Mouse (Mus musculus): ENCODE results near the gene Map3k3. TPM values are rescaled to one million over a fixed set of nuclear protein-coding genes. Genes with fewer than 3 reads are reported as not detected.
A peak's percentile ranks its signal among the peaks of the same experiment; 100 is the strongest.

The Map3k3 gene
- polyA plus RNA-seq, 1 experiment: 27.8 TPM

DNA sequence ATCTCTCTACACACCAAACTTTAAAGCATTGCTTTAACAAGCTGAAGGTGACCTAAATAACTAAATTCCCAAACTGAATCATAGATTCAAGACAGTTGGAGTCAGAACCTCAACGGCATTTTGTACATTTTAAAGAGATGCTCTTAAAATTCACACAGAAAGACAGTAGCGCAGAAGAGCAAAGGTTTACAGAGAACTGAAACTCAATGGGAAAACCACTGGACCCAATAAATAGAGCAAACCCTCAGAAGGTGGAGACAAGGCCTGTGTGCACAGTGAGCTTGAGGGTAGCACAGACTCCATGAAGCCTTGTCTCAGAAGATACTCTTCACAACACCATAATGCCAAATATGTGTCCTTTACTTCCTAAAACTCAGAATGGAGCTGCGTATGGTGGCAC is 38.6 kb upstream of the Map3k3 start:
- Histone ChIP-seq H3K4me1 (ENCODE audit: control insufficient read depth, insufficient read depth, low read length) (peaks cover 4% of the 10 kb centered on the region; the same call in 1 of the 2 replicates), H3K27ac (ENCODE audit: insufficient read depth, low read depth, low read length) (no peak overlapping the region), H3K36me3 (ENCODE audit: control insufficient read depth, insufficient read depth, low read length) (no peaks in the 10 kb centered on the region), H3K27me3 (replicated peaks; ENCODE audit: control insufficient read depth, insufficient read depth, low read length) (no peaks in the 10 kb centered on the region), H3K4me3 (ENCODE audit: insufficient read depth, low read depth, low read length) (no peak overlapping the region)
- DNase-seq: no peak
- TF ChIP-seq CTCF (conservative IDR thresholded peaks at IDR 0.05; ENCODE audit: insufficient read depth, insufficient read length, low read depth, low read length) (no peak), POLR2A (IDR thresholded peaks at IDR 0.05; ENCODE audit: low read depth, low read length) (no peak)
- WGBS: 89% methylated on average over 3 of the region's 3 CpGs

- DNase-seq: peak; percentile 24
- Histone ChIP-seq H3K27me3 (replicated peaks; ENCODE audit: control insufficient read depth, insufficient read depth, low read length) (no peaks in the 10 kb centered on the region), H3K4me1 (ENCODE audit: control insufficient read depth, insufficient read depth, low read length) (peaks cover 4% of the 10 kb centered on the region; the same call in 1 of the 2 replicates), H3K4me3 (ENCODE audit: insufficient read depth, low read depth, low read length) (no peak overlapping the region), H3K27ac (ENCODE audit: insufficient read depth, low read depth, low read length) (no peak overlapping the region), H3K36me3 (ENCODE audit: control insufficient read depth, insufficient read depth, low read length) (no peaks in the 10 kb centered on the region)
- no peak for TF ChIP-seq POLR2A (IDR thresholded peaks at IDR 0.05; ENCODE audit: low read depth, low read length)
- no peak for TF ChIP-seq CTCF (conservative IDR thresholded peaks at IDR 0.05; ENCODE audit: insufficient read depth, insufficient read length, low read depth, low read length)
- WGBS: 69% methylated on average over 9 of the region's 9 CpGs
These were observed 37.8 kb upstream of the Map3k3 start for GRCm38 (mm10) chr11:106046584-106046983.

- no peaks in the 10 kb centered on the region; the same call in none of the 2 replicates for H3K36me3 ChIP-seq (ENCODE audit: control insufficient read depth, insufficient read depth, low read length)
- DNase-seq: no peak
- H3K27me3 ChIP-seq (replicated peaks; ENCODE audit: control insufficient read depth, insufficient read depth, low read length): no peaks in the 10 kb centered on the region
- H3K4me1 ChIP-seq (ENCODE audit: control insufficient read depth, insufficient read depth, low read length): no peaks in the 10 kb centered on the region
- H3K27ac ChIP-seq (ENCODE audit: insufficient read depth, low read depth, low read length): no peak overlapping the region
- 77% methylated on average over 2 of the region's 2 CpGs for WGBS
- no peak overlapping the region for H3K4me3 ChIP-seq (ENCODE audit: insufficient read depth, low read depth, low read length)
- TF ChIP-seq POLR2A (IDR thresholded peaks at IDR 0.05; ENCODE audit: low read depth, low read length) (no peak), CTCF (conservative IDR thresholded peaks at IDR 0.05; ENCODE audit: insufficient read depth, insufficient read length, low read depth, low read length) (no peak)
These were observed 30.5 kb upstream of the Map3k3 start for GRCm38 (mm10) chr11:106053921-106054320.

GRCm38 (mm10) chr11:106054600-106054999 is 29.8 kb upstream of the Map3k3 start:
- Histone ChIP-seq H3K36me3 (ENCODE audit: control insufficient read depth, insufficient read depth, low read length) (no peaks in the 10 kb centered on the region; the same call in none of the 2 replicates), H3K4me3 (ENCODE audit: insufficient read depth, low read depth, low read length) (no peak overlapping the region), H3K27me3 (replicated peaks; ENCODE audit: control insufficient read depth, insufficient read depth, low read length) (no peaks in the 10 kb centered on the region), H3K27ac (ENCODE audit: insufficient read depth, low read depth, low read length) (no peak overlapping the region), H3K4me1 (ENCODE audit: control insufficient read depth, insufficient read depth, low read length) (no peaks in the 10 kb centered on the region)
- WGBS: 95% methylated on average over 8 of the region's 8 CpGs
- TF ChIP-seq CTCF (conservative IDR thresholded peaks at IDR 0.05; ENCODE audit: insufficient read depth, insufficient read length, low read depth, low read length): no peak
- no peak for TF ChIP-seq POLR2A (IDR thresholded peaks at IDR 0.05; ENCODE audit: low read depth, low read length)
- DNase-seq: no peak

DNA sequence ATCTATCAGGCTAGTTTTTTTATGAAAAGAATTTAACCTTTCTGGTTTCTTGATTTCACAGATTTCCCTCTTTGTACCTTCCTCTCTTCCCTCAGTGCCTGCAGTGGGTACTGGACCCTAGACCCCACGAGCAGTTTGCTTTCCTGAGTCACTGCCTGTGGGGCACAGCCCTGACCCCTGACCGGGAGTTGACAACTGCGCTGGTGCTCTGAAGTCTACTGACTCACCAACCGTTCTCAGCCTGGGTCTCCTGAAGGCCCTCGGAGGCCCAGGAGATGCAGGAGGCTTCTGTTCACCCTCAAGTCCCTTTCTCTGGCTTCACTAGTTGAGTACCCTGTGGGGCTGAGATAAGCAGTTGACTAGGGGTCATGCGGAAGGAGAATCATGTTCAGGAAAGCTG is 29.1 kb upstream of the Map3k3 start:
- no peak overlapping the region for H3K27ac ChIP-seq (ENCODE audit: insufficient read depth, low read depth, low read length)
- H3K4me1 ChIP-seq (ENCODE audit: control insufficient read depth, insufficient read depth, low read length): no peaks in the 10 kb centered on the region
- H3K36me3 ChIP-seq (ENCODE audit: control insufficient read depth, insufficient read depth, low read length): no peaks in the 10 kb centered on the region; the same call in none of the 2 replicates
- TF ChIP-seq CTCF (conservative IDR thresholded peaks at IDR 0.05; ENCODE audit: insufficient read depth, insufficient read length, low read depth, low read length) (no peak), POLR2A (IDR thresholded peaks at IDR 0.05; ENCODE audit: low read depth, low read length) (no peak)
- H3K27me3 ChIP-seq (replicated peaks; ENCODE audit: control insufficient read depth, insufficient read depth, low read length): no peaks in the 10 kb centered on the region
- no peak overlapping the region for H3K4me3 ChIP-seq (ENCODE audit: insufficient read depth, low read depth, low read length)
- 80% methylated on average over 6 of the region's 6 CpGs for WGBS
- DNase-seq: no peak

GRCm38 (mm10) chr11:106056819-106057491 is 27.5 kb upstream of the Map3k3 start:
- TF ChIP-seq CTCF (conservative IDR thresholded peaks at IDR 0.05; ENCODE audit: insufficient read depth, insufficient read length, low read depth, low read length) (no peak), POLR2A (IDR thresholded peaks at IDR 0.05; ENCODE audit: low read depth, low read length) (no peak)
- WGBS: 90% methylated on average over 8 of the region's 8 CpGs
- H3K4me1 ChIP-seq (ENCODE audit: control insufficient read depth, insufficient read depth, low read length): no peaks in the 10 kb centered on the region
- H3K27me3 ChIP-seq (replicated peaks; ENCODE audit: control insufficient read depth, insufficient read depth, low read length): no peaks in the 10 kb centered on the region
- H3K27ac ChIP-seq (ENCODE audit: insufficient read depth, low read depth, low read length): no peak overlapping the region
- no peak for DNase-seq
- H3K4me3 ChIP-seq (ENCODE audit: insufficient read depth, low read depth, low read length): no peak overlapping the region
- no peaks in the 10 kb centered on the region; the same call in none of the 2 replicates for H3K36me3 ChIP-seq (ENCODE audit: control insufficient read depth, insufficient read depth, low read length)

GRCm38 (mm10) chr11:106058020-106058419 is 26.4 kb upstream of the Map3k3 start:
- no peak overlapping the region for H3K27ac ChIP-seq (ENCODE audit: insufficient read depth, low read depth, low read length)
- H3K27me3 ChIP-seq (replicated peaks; ENCODE audit: control insufficient read depth, insufficient read depth, low read length): no peaks in the 10 kb centered on the region
- DNase-seq: no peak
- no peaks in the 10 kb centered on the region; the same call in none of the 2 replicates for H3K36me3 ChIP-seq (ENCODE audit: control insufficient read depth, insufficient read depth, low read length)
- 77% methylated on average over 8 of the region's 8 CpGs for WGBS
- TF ChIP-seq POLR2A (IDR thresholded peaks at IDR 0.05; ENCODE audit: low read depth, low read length) (no peak), CTCF (conservative IDR thresholded peaks at IDR 0.05; ENCODE audit: insufficient read depth, insufficient read length, low read depth, low read length) (no peak)
- H3K4me3 ChIP-seq (ENCODE audit: insufficient read depth, low read depth, low read length): no peak overlapping the region
- H3K4me1 ChIP-seq (ENCODE audit: control insufficient read depth, insufficient read depth, low read length): no peaks in the 10 kb centered on the region

Data from kidney, adult 2 months (tissue).